Mouse (Mus musculus) spleen, adult 2 months (tissue): ENCODE data around the gene Fgfr2.

ENCODE experiments used
- CTCF ChIP-seq: fragments of 200-500 bp; IDR thresholded peaks from 2 replicates; pipeline ENCODE4 v1.5.1; 2011; ENCODE audit warnings: mild to moderate bottlenecking, inconsistent platforms; ENCODE audit not compliant: insufficient read depth, insufficient read length, insufficient replicate concordance; ENCODE audit errors: extremely low read depth
- POLR2A ChIP-seq: fragments of 200-500 bp; IDR thresholded peaks from 2 replicates; pipeline ENCODE4 v1.6.1; 2011; ENCODE audit warnings: low read depth, low read length, inconsistent platforms

DNA sequence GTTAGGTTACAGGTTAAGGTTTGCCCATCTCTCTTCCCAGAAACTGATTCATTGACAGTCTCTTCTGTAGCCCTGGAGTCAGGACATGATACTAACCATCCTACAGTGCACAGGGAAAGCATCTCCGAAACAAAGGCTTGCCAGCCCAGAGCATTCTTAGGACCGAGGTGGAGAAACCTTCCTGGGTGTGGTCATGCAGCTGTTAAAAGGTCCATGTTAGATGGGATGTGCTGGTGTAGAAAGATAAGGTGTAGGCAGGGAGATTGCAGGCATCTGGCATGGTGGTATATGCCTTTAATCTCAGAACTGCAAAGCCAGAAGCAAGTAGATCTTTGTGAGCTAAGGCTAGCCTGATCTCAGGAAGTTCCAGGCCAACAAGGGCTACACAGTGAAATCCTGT is 1698.2 kb downstream of the Fgfr2 start:
- TF ChIP-seq CTCF (no peak), POLR2A (no peak)
